Mouse (Mus musculus) B cell, adult 2 months (primary cell): ENCODE results near the gene 4931406P16Rik.

Experiments used
- DNase-seq, 2 experiments: peaks; one replicate each; pipeline ENCODE4 v3.0.0; 2022

Gene 4931406P16Rik

GRCm38 (mm10) chr7:34309186-34309764 lies 4.1 kb downstream of the 4931406P16Rik start:
- no peak for DNase-seq

GRCm38 (mm10) chr7:34308586-34308985 lies 4.8 kb downstream of the 4931406P16Rik start:
- DNase-seq: no peak

- DNase-seq: no peak
Measured at GRCm38 (mm10) chr7:34305454-34305853, 7.9 kb downstream of the 4931406P16Rik start.

- DNase-seq: no peak
Measured at GRCm38 (mm10) chr7:34302651-34303050, 10.7 kb downstream of the 4931406P16Rik start.

- no peak for DNase-seq
Measured at GRCm38 (mm10) chr7:34301952-34302351, 11.4 kb downstream of the 4931406P16Rik start.

GRCm38 (mm10) chr7:34298818-34299217 lies 14.5 kb downstream of the 4931406P16Rik start:
- DNase-seq: no peak

GRCm38 (mm10) chr7:34296124-34296523 lies 17.2 kb downstream of the 4931406P16Rik start:
- DNase-seq: no peak

GRCm38 (mm10) chr7:34292633-34293032 lies 20.7 kb downstream of the 4931406P16Rik start:
- no peak for DNase-seq

GRCm38 (mm10) chr7:34291265-34291664 lies 22.1 kb downstream of the 4931406P16Rik start:
- DNase-seq: no peak

- no peak for DNase-seq
Measured at GRCm38 (mm10) chr7:34290450-34291151, 22.8 kb downstream of the 4931406P16Rik start.

GRCm38 (mm10) chr7:34277656-34278055 lies 35.7 kb downstream of the 4931406P16Rik start:
- DNase-seq: no peak

GRCm38 (mm10) chr7:34276066-34276465 lies 37.3 kb downstream of the 4931406P16Rik start:
- DNase-seq: no peak

- DNase-seq: peak in 1 of 2 experiments; percentile 5
Measured at GRCm38 (mm10) chr7:34272465-34272864, 40.9 kb downstream of the 4931406P16Rik start.

GRCm38 (mm10) chr7:34268463-34268862 lies 44.9 kb downstream of the 4931406P16Rik start:
- DNase-seq: no peak

- no peak for DNase-seq
Measured at GRCm38 (mm10) chr7:34266421-34266820, 46.9 kb downstream of the 4931406P16Rik start.

GRCm38 (mm10) chr7:34265876-34266346 lies 47.4 kb downstream of the 4931406P16Rik start:
- DNase-seq: peak; percentile 58 to 63

GRCm38 (mm10) chr7:34263437-34263836 lies 49.9 kb downstream of the 4931406P16Rik start:
- no peak for DNase-seq

GRCm38 (mm10) chr7:34258407-34258806 lies 54.9 kb downstream of the 4931406P16Rik start:
- no peak for DNase-seq

GRCm38 (mm10) chr7:34257279-34257678 lies 56.1 kb downstream of the 4931406P16Rik start:
- DNase-seq: no peak

GRCm38 (mm10) chr7:34255916-34256315 lies 57.4 kb downstream of the 4931406P16Rik start:
- DNase-seq: no peak

- no peak for DNase-seq
Measured at GRCm38 (mm10) chr7:34255137-34255536, 58.2 kb downstream of the 4931406P16Rik start.

- peak in 1 of 2 experiments; percentile 21 for DNase-seq
Measured at GRCm38 (mm10) chr7:34252030-34252429, 61.3 kb downstream of the 4931406P16Rik start.

- no peak for DNase-seq
Measured at GRCm38 (mm10) chr7:34250738-34251137, 62.6 kb downstream of the 4931406P16Rik start, which contains the start of gene Gm6096. Gene Gm6096 (plus strand): TSS chr7:34251038.

- no peak for DNase-seq
Measured at GRCm38 (mm10) chr7:34246870-34247499, 66.4 kb downstream of the 4931406P16Rik start.
